In genomic region chrX:19165891-19166644, GRCm38 (mm10) we compare ENCODE assay signal across 9 mouse cellular contexts.
DNase-seq lines count a peak whose midpoint lies in the region; ATAC-seq and TF ChIP-seq lines count a peak whose summit lies in the region.
"Had no signal": no experiment of that assay in that cellular context is flagged by ENCODE, and none has a peak within 500 bp of the region (broad histone marks: within the 10 kb centered on the region; RNA-seq: fewer than 3 reads in every experiment).

No protein-coding gene starts in this region.

- peak overlapping the region; percentile 39 for H3K4me3 ChIP-seq in kidney, adult 2 months (ENCODE audit: insufficient read depth, low read depth, low read length)
- peak overlapping the region; percentile 27; the same call in 1 of the 2 replicates for H3K4me3 ChIP-seq in forebrain, embryonic 15.5 days

- WGBS in kidney, adult 2 months = 2% methylated on average over 5 of the region's 5 CpGs
- WGBS in forebrain, embryonic 15.5 days = 51% methylated on average over 5 of the region's 5 CpGs

- no peaks in the 10 kb centered on the region for H3K27me3 ChIP-seq in kidney, adult 2 months (replicated peaks; ENCODE audit: control insufficient read depth, insufficient read depth, low read length)
- no peaks in the 10 kb centered on the region for H3K27me3 ChIP-seq in forebrain, embryonic 15.5 days

- H3K9ac ChIP-seq in forebrain, embryonic 15.5 days (replicated peaks) = no peak overlapping the region

- H3K9me3 ChIP-seq in forebrain, embryonic 15.5 days = no peaks in the 10 kb centered on the region

- TF ChIP-seq POLR2A in kidney, adult 2 months (IDR thresholded peaks at IDR 0.05; ENCODE audit: low read depth, low read length) = no peak

- H3K4me1 ChIP-seq in kidney, adult 2 months (ENCODE audit: control insufficient read depth, insufficient read depth, low read length) = no peaks in the 10 kb centered on the region; the same call in 1 of the 2 replicates
- peaks cover 5% of the 10 kb centered on the region; the same call in 1 of the 2 replicates for H3K4me1 ChIP-seq in forebrain, embryonic 15.5 days

- TF ChIP-seq CTCF in kidney, adult 2 months (conservative IDR thresholded peaks at IDR 0.05; ENCODE audit: insufficient read depth, insufficient read length, low read depth, low read length) = no peak

- no peak for ATAC-seq in forebrain, embryonic 15.5 days (replicated peaks)

- peak overlapping the region; percentile 56; the same call in 1 of the 2 replicates for H3K27ac ChIP-seq in kidney, adult 2 months (ENCODE audit: insufficient read depth, low read depth, low read length)
- H3K27ac ChIP-seq in forebrain, embryonic 15.5 days (replicated peaks) = no peak overlapping the region

- peak; percentile 38 for DNase-seq in kidney, adult 2 months
- no peak for DNase-seq in kidney, postnatal 14 days
- peak; percentile 0 for DNase-seq in retina, postnatal 1 day
- DNase-seq in retina, embryonic 14.5 days (ENCODE audit: low spot score) = no peak
- DNase-seq in urinary bladder, adult 2 months (ENCODE audit: low spot score) = no peak
- DNase-seq in adrenal gland, postnatal 36 days = no peak
- DNase-seq in left cerebral cortex, adult 8-10 months (ENCODE audit: low spot score in 2 of 2) = no peak
- DNase-seq: cerebellum, adult 9-11 months had no signal

- peak overlapping the region; percentile 41 for H3K4me2 ChIP-seq in forebrain, embryonic 15.5 days (replicated peaks)

- no peaks in the 10 kb centered on the region for H3K36me3 ChIP-seq in kidney, adult 2 months (ENCODE audit: control insufficient read depth, insufficient read depth, low read length)
- H3K36me3 ChIP-seq in forebrain, embryonic 15.5 days = no peaks in the 10 kb centered on the region

Comparison
In these comparisons a context has a peak if more than half of its experiments do, and no peak if none do; other contexts are left out.
1. DNase-seq: peak in kidney, adult 2 months (single experiment) and retina, postnatal 1 day (single experiment); none in kidney, postnatal 14 days (single experiment), retina, embryonic 14.5 days (single experiment), urinary bladder, adult 2 months (single experiment), adrenal gland, postnatal 36 days (0 of 2) and left cerebral cortex, adult 8-10 months (0 of 2).